Mouse (Mus musculus): ENCODE measurements around the gene Rpl36a-ps1. TPM values are rescaled to one million over a fixed set of nuclear protein-coding genes. Genes with fewer than 3 reads are reported as not detected.
"Not testable (repeated sequence)": the region's sequence is repeated elsewhere in the genome, so short reads cannot be mapped to it uniquely, and the experiment has no call there.

Gene Rpl36a-ps1
- polyA plus RNA-seq (2015; fragmentation: Nextera tagmentation; extraction: Ambion mirVana), result 2.3 and 7.4 TPM in 2 replicates

DNA sequence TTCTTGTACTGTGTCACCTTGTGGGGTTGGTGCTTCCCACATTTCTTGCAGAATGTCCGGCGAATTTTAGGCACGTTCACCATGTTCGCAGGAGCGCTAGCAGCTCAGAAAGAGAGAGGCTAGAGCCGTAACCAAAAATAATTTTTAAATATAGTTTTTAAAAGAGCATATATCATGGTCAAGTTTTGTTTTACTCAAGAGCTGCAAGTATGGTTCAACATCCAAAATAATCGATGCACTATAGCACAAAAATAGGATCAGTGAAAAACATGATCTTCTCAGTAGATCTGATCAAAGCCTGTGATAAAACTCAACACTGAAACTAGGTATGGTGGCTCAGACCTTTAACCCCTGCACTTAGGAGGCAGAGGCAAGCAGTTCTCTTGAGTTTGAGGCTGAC is at the start of gene Rpl36a-ps1:
Gene Rpl36a-ps1 (minus strand): TSS at position 101 of the 400 bp plus-strand sequence.
- H3K4me2 ChIP-seq, result no peak within 1 kb of the TSS
- H3K4me3 ChIP-seq (replicated peaks), result no peak within 1 kb of the TSS
- no peaks in the 10 kb centered on the region for H3K4me1 ChIP-seq
- H3K27me3 ChIP-seq (replicated peaks), result no peaks in the 10 kb centered on the region
- H3K9ac ChIP-seq, result no peak within 1 kb of the TSS
- H3K27ac ChIP-seq, result no peak within 1 kb of the TSS
- no peaks in the 10 kb centered on the region for H3K9me3 ChIP-seq
- no peak for ATAC-seq (ENCODE audit: insufficient read depth, low FRiP score, low read depth)
- 95% methylated on average over 7 of the region's 7 CpGs for WGBS
- no peaks in the 10 kb centered on the region for H3K36me3 ChIP-seq

DNA sequence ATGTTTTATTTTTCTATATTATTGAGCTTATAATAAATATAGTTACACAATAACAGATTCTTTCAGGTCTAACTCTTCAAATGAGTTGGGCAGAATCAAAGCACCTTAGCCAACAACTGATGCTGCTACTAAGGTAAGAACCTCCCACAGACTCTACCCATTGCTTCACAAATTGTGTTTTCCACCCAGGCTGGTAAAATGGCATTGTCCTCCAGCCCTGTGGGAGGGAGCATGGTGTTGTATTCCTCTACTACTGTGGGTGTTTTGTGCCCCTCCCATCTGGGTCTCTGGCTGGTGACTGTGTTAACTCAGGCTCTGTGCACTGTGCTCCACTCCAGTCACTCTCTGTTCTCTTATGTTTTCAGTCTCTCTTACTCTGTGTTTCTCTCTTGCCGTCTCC is 49.4 kb upstream of the Rpl36a-ps1 start:
- no peaks in the 10 kb centered on the region for H3K9me3 ChIP-seq
- no peak overlapping the region; the same call in 1 of the 2 replicates for H3K4me2 ChIP-seq
- no peaks in the 10 kb centered on the region for H3K27me3 ChIP-seq (replicated peaks)
- no peaks in the 10 kb centered on the region for H3K36me3 ChIP-seq
- H3K27ac ChIP-seq, result no peak overlapping the region
- WGBS, result 53% methylated on average over 1 of the region's 1 CpGs
- peaks cover 21% of the 10 kb centered on the region for H3K4me1 ChIP-seq
- H3K9ac ChIP-seq, result no peak overlapping the region
- no peak for ATAC-seq (ENCODE audit: insufficient read depth, low FRiP score, low read depth)
- no peak overlapping the region for H3K4me3 ChIP-seq (replicated peaks)

DNA sequence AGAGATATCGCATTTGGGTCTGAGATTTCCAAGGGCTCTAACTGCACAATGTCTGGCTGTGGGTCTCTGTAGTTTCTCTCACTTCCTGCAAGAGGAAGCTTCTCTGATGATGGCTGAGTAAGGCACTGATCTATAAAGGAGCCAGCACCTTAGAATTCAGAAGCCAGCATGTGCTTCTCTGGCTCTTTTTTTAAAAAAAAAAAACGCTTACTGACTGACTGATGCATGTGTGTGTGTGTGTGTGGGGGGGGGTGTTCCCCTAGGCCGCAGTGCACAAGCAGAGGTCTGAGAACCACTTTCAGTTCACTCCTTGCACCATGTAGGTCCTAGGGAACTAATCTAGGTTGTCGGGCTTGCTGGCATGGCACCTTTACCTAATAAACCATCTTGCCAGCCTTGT is 47.3 kb upstream of the Rpl36a-ps1 start:
- no peaks in the 10 kb centered on the region for H3K27me3 ChIP-seq (replicated peaks)
- ATAC-seq (ENCODE audit: insufficient read depth, low FRiP score, low read depth), result no peak
- 0 out of 2 replicates have a peak, but pooled peaks cover 3% of the 10 kb centered on the region for H3K36me3 ChIP-seq
- WGBS, result 68% methylated on average over 4 of the region's 4 CpGs
- no peak overlapping the region for H3K27ac ChIP-seq
- peaks cover 17% of the 10 kb centered on the region for H3K4me1 ChIP-seq
- H3K4me3 ChIP-seq (replicated peaks), result no peak overlapping the region
- H3K9ac ChIP-seq, result no peak overlapping the region
- H3K9me3 ChIP-seq, result no peaks in the 10 kb centered on the region
- H3K4me2 ChIP-seq, result no peak overlapping the region

DNA sequence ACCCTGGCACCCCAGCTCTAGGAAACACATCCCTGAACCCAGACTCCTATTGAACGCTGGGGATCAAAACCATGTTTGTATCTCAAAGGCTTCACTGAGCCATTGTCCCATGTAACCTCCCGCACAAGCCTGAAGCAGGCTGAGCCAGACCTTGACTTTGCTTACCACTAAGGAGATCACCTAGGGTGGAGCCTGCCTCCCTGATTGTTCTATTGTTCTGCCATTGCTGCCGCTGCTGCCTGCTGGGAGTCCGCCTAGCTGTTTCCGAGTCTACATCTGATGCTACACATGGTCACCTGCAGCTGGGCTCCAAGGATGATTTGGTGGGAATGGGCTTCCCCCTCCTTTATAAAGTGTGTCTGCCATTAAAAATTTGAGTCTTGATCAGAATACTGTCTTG is 45.2 kb upstream of the Rpl36a-ps1 start:
- not testable (repeated sequence) for H3K27me3 ChIP-seq (replicated peaks); H3K36me3 ChIP-seq; H3K4me3 ChIP-seq (replicated peaks); H3K9me3 ChIP-seq; H3K27ac ChIP-seq; H3K4me2 ChIP-seq; ATAC-seq (ENCODE audit: insufficient read depth, low FRiP score, low read depth); H3K9ac ChIP-seq
- 65% methylated on average over 5 of the region's 5 CpGs for WGBS
- H3K4me1 ChIP-seq, result peaks cover 17% of the 10 kb centered on the region

DNA sequence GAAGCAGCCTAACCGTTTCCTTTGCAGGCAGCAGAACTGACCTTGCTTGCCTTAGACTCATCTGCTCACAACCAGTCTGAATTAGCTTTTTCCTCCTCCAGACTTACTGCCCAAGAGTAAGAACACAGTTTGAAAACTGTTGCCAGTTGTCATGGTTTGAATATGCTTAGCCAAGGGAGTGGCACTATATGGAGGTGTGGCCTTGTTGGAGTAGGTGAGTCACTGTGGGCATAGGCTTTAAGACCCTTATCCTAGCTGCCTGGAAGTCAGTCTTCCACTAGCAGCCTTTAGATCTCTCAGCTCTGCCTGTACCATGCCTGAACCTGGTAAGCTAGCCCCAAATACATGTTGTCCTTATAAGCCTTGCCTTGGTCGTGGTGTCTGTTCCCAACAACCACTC is 43.6 kb upstream of the Rpl36a-ps1 start:
- Histone ChIP-seq H3K27me3 (replicated peaks) (no peaks in the 10 kb centered on the region), H3K4me1 (0 out of 2 replicates have a peak, but pooled peaks cover 8% of the 10 kb centered on the region), H3K36me3 (peaks cover 3% of the 10 kb centered on the region; the same call in 1 of the 2 replicates), H3K27ac (no peak overlapping the region), H3K9ac (no peak overlapping the region), H3K4me3 (replicated peaks) (no peak overlapping the region), H3K9me3 (no peaks in the 10 kb centered on the region), H3K4me2 (no peak overlapping the region)
- WGBS, result 77% methylated on average over 2 of the region's 2 CpGs
- peak; percentile 56 for ATAC-seq (ENCODE audit: insufficient read depth, low FRiP score, low read depth)

DNA sequence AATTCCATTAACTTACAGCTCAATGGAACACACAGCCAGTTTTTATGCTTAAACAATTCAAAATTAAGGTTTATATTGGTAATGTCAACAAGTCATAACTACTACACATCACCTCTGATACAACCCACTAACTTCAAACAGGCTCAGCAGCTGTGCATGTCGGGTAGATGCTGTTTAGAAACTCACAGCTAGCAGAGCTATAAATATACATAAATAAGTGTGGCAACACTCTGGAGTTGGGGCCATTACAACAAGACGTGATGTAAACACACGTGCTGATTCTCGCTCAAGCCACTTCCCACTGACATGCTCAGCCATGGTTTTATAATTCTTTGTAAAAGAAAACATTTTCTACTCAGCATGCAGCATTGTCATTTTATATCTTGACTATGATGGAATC is 41.9 kb upstream of the Rpl36a-ps1 start:
- Histone ChIP-seq H3K27me3 (replicated peaks) (no peaks in the 10 kb centered on the region), H3K9ac (no peak overlapping the region), H3K9me3 (no peaks in the 10 kb centered on the region), H3K4me3 (replicated peaks) (no peak overlapping the region), H3K4me2 (no peak overlapping the region), H3K27ac (no peak overlapping the region), H3K4me1 (0 out of 2 replicates have a peak, but pooled peaks cover 1% of the 10 kb centered on the region), H3K36me3 (peaks cover 3% of the 10 kb centered on the region; the same call in 1 of the 2 replicates)
- ATAC-seq (ENCODE audit: insufficient read depth, low FRiP score, low read depth), result no peak
- 66% methylated on average over 4 of the region's 4 CpGs for WGBS

DNA sequence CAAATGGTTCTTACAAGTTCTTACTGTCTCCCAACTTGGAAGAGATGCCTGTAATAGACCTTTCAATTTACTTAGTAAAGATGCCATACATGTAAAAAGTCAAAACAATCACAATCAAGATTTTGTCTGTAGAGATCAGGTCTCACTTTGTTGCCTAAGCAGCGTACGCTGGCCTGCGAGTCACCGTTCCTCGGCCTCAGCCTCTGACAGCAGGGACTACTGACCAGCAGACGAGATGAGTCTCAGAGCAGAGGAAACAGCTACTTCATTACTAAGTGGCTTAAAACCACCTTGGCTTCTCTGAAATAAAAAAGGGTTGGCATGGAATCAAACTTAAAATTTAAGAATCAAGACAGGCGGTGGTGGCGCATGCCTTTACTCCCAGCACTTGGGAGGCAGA is 40.7 kb upstream of the Rpl36a-ps1 start:
- ATAC-seq (ENCODE audit: insufficient read depth, low FRiP score, low read depth), result not testable (repeated sequence)

DNA sequence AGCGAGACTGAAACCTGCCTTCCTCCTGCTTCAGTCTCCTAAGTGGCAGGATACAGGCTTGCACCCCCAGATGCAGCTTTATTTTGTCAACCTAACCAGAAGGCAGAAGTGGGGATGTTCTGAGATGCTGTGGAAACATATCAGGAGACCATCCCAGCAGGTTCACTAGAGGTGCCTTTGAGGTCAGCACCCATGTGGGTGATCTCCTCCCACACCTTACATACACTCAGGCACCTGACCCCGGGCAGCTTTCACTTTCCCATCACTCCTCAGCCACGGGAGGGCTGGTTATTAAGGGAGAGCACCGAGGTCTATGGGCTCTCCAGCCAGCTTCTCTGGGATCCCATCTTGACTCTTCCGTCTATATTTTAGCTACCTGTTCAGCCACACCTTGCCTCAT is 38.5 kb upstream of the Rpl36a-ps1 start:
- H3K9ac ChIP-seq, result no peak overlapping the region
- no peaks in the 10 kb centered on the region for H3K9me3 ChIP-seq
- H3K27me3 ChIP-seq (replicated peaks), result no peaks in the 10 kb centered on the region
- no peak overlapping the region for H3K4me2 ChIP-seq
- no peak for ATAC-seq (ENCODE audit: insufficient read depth, low FRiP score, low read depth)
- peaks cover 3% of the 10 kb centered on the region; the same call in 1 of the 2 replicates for H3K36me3 ChIP-seq
- WGBS, result 80% methylated on average over 5 of the region's 5 CpGs
- no peak overlapping the region for H3K4me3 ChIP-seq (replicated peaks)
- no peaks in the 10 kb centered on the region for H3K4me1 ChIP-seq
- H3K27ac ChIP-seq, result no peak overlapping the region

More for the DNA sequence above, 40.7 kb upstream of the Rpl36a-ps1 start:
- H3K4me1 ChIP-seq; H3K36me3 ChIP-seq; H3K4me3 ChIP-seq (replicated peaks); H3K27me3 ChIP-seq (replicated peaks); H3K9me3 ChIP-seq; H3K9ac ChIP-seq; H3K4me2 ChIP-seq; H3K27ac ChIP-seq: not testable (repeated sequence)
- WGBS, result 89% methylated on average over 8 of the region's 8 CpGs

DNA sequence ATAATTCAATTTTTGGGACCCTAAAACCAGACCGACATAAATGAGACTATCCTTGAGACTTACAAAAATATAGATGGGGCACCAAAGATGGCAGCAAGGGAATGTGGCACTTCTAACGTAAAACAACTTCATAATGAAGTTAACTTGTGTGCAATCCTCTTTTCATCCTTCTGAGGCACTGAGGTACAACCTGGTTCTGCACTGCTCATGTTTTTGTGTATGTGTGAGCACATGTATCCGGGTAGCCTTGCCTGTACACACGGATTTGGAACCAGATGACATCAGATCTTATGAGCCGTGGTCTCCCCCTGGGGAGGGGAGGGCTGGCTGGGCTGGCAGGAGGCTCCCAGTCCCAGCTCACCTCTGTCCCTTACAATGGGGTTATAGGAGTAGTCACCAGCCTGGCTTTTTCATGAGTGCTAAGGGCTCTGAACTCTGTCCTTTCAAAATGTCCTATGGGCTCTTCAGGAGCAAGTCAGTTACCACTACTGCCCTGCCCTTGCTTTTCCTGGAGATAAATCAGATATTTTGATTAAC is 37.3 kb upstream of the Rpl36a-ps1 start:
- H3K4me2 ChIP-seq, result no peak overlapping the region
- no peak overlapping the region for H3K9ac ChIP-seq
- 84% methylated on average over 5 of the region's 5 CpGs for WGBS
- no peak overlapping the region for H3K27ac ChIP-seq
- no peak overlapping the region for H3K4me3 ChIP-seq (replicated peaks)
- no peaks in the 10 kb centered on the region for H3K4me1 ChIP-seq
- H3K27me3 ChIP-seq (replicated peaks), result no peaks in the 10 kb centered on the region
- H3K36me3 ChIP-seq, result no peaks in the 10 kb centered on the region; the same call in 1 of the 2 replicates
- no peak for ATAC-seq (ENCODE audit: insufficient read depth, low FRiP score, low read depth)
- no peaks in the 10 kb centered on the region for H3K9me3 ChIP-seq

DNA sequence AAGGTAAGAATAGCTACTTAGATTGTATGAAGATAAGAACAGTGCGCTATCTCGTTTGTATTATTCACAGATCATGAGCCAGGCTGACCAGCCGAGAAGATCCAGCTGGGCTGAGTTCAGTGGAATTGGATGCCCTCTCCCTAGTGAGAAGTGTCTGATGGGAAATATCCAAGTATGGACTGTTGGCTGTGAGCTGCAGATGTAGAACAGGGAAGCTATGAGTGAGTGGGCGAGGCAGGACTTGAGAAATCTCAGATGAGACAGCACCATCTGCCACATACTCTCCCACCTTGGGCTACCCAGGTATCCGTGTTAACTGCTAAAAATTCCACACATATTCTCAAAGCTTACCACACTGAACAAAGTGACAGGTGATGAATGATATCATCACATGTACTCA is 35.9 kb upstream of the Rpl36a-ps1 start:
- Histone ChIP-seq H3K4me1 (no peaks in the 10 kb centered on the region), H3K36me3 (no peaks in the 10 kb centered on the region; the same call in 1 of the 2 replicates), H3K4me2 (no peak overlapping the region), H3K4me3 (replicated peaks) (no peak overlapping the region), H3K9me3 (no peaks in the 10 kb centered on the region), H3K27ac (no peak overlapping the region), H3K9ac (no peak overlapping the region), H3K27me3 (replicated peaks) (no peaks in the 10 kb centered on the region)
- no peak for ATAC-seq (ENCODE audit: insufficient read depth, low FRiP score, low read depth)
- 57% methylated on average over 5 of the region's 5 CpGs for WGBS

DNA sequence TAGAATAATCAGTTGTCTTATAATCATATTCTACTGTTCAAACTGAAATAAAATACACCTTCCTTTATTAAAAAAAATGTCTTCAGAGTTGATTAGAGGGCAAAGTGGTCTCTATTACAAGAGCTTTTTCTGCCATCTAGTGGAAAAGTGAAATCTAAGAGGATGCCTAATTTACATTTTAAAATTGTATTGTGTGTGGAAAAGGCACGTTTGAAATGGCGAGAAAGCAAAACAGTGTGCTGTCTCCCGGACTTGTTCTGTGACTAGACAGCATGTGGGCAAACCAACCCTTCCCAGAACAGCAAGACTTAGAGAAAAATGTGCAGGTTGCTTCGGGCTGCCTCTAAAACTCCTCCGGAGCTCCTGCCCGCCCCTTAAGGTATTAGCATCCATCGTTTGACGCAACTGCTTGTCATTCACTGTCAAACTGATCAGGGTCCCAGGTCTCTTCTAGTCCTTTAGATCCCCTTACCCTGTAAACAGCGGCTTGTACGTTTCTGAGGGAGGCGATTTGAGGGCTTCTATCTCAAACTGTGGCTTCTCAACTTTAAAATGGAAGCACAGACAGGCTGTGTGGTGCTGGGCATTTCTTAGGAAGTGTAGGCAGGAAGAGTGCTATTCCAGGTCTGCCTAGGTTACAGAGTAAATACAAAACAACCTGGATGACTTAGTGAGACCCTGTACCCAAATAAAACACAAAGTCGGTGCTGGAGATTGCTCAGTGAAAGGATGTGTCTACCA is 28.4 kb upstream of the Rpl36a-ps1 start:
- Histone ChIP-seq H3K27ac (no peak overlapping the region), H3K36me3 (no peaks in the 10 kb centered on the region), H3K9me3 (no peaks in the 10 kb centered on the region), H3K9ac (no peak overlapping the region), H3K27me3 (replicated peaks) (no peaks in the 10 kb centered on the region), H3K4me2 (peak overlapping the region; percentile 31), H3K4me1 (no peaks in the 10 kb centered on the region), H3K4me3 (replicated peaks) (no peak overlapping the region)
- WGBS, result 45% methylated on average over 12 of the region's 12 CpGs
- ATAC-seq (ENCODE audit: insufficient read depth, low FRiP score, low read depth), result no peak

DNA sequence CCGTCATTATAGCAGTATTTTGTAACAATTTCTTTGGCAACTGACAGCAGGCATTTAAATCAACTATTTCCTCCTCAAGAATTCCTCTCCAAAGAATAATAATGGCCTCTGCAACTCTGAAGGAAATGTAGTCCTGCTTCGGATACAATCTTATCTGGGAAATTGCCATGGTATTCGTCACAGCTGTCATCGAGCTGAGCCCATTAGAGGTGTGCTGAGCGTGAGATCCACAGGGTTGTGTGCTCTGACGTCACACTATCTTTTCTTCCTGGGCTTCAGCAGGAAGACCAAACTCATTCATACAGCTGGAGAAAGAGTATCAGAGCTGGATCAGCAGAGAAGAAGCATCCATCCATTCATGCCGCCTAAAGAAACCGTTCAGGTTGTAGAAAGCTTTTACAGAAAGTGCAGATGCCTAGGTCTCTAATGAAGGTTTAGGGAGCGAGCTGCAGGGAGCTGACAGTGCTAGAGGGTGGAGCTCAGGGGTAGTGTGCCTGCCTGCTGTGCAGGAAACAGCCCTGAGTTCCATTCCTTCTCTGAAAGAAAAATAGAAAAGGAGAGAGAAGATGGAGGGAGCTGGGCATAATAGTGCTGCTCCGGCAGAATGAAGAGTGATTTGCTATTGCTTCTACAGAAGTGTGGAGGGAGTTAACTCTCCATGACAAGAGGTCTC is 25.2 kb upstream of the Rpl36a-ps1 start:
- H3K27ac ChIP-seq, result no peak overlapping the region
- WGBS, result 32% methylated on average over 10 of the region's 10 CpGs
- no peaks in the 10 kb centered on the region for H3K9me3 ChIP-seq
- no peaks in the 10 kb centered on the region for H3K4me1 ChIP-seq
- H3K27me3 ChIP-seq (replicated peaks), result no peaks in the 10 kb centered on the region
- no peak overlapping the region for H3K4me3 ChIP-seq (replicated peaks)
- no peaks in the 10 kb centered on the region for H3K36me3 ChIP-seq
- H3K9ac ChIP-seq, result no peak overlapping the region
- no peak for ATAC-seq (ENCODE audit: insufficient read depth, low FRiP score, low read depth)
- H3K4me2 ChIP-seq, result peak overlapping the region; percentile 16; the same call in 1 of the 2 replicates
